Mouse (Mus musculus) heart, adult 2 months (tissue): ENCODE data around the gene Phactr2. TPM values are rescaled to one million over a fixed set of nuclear protein-coding genes. Genes with fewer than 3 reads are reported as not detected.

Experiments
- DNase-seq, 2 experiments: peaks; one replicate each; pipeline ENCODE4 v3.0.0; 2021
- H3K27ac ChIP-seq: fragments of 200-600 bp; 2 replicates; pipeline ENCODE4 v1.8.1; 2022
- H3K27me3 ChIP-seq: fragments of 200-500 bp; 2 replicates; pipeline ENCODE4 v1.6.1; 2012; ENCODE audit warnings: mild to moderate bottlenecking, low read length, inconsistent platforms, mixed read lengths; ENCODE audit not compliant: control insufficient read depth, insufficient read depth
- H3K36me3 ChIP-seq: fragments of 200-500 bp; 2 replicates; pipeline ENCODE4 v1.6.1; 2012; ENCODE audit warnings: low read length, inconsistent platforms; ENCODE audit not compliant: control insufficient read depth, insufficient read depth
- H3K4me1 ChIP-seq: fragments of 200-500 bp; 2 replicates; pipeline ENCODE4 v1.6.1; 2011; ENCODE audit warnings: low read length; ENCODE audit not compliant: control insufficient read depth, insufficient read depth
- H3K4me3 ChIP-seq: fragments of 200-600 bp; 2 replicates; pipeline ENCODE4 v1.8.1; 2022
- H3K79me2 ChIP-seq: fragments of 200-500 bp; replicated peaks from 2 replicates; pipeline ENCODE4 v1.6.1; 2012; ENCODE audit warnings: mild to moderate bottlenecking, inconsistent platforms, low read length, moderate library complexity, mixed read lengths; ENCODE audit not compliant: control insufficient read depth, insufficient read depth
- H3K9ac ChIP-seq: fragments of 200-500 bp; 2 replicates; pipeline ENCODE4 v1.6.1; 2012; ENCODE audit warnings: low read depth, mild to moderate bottlenecking, control low read depth, inconsistent platforms, low read length, mixed read lengths
- CTCF ChIP-seq: fragments of 200-600 bp; IDR thresholded peaks from 2 replicates; pipeline ENCODE4 v1.8.1; 2022; ENCODE audit warnings: antibody characterized with exemption, mild to moderate bottlenecking, moderate library complexity
- EP300 ChIP-seq: fragments of 200-500 bp; IDR thresholded peaks from 2 replicates; pipeline ENCODE4 v1.6.1; 2011; ENCODE audit warnings: low read depth, low read length, control low read depth; ENCODE audit not compliant: insufficient read depth
- POLR2A ChIP-seq: fragments of 200-500 bp; IDR thresholded peaks from 2 replicates; pipeline ENCODE4 v1.6.1; 2011; ENCODE audit warnings: mild to moderate bottlenecking, low read depth, low read length, control low read depth; ENCODE audit not compliant: insufficient read depth
- WGBS: fragments of 180-500 bp; shearing (Covaris S2); methylation state at CpG from one replicate; pipeline ENCODE4 v1.1.7; 2018; 5-methylcytosine and 5-hydroxymethylcytosine counted together
- intact Hi-C: fragments of 180-260 bp; cut with DNase I; formaldehyde crosslinking; loops from one replicate; pipeline ENCODE4 v1.15.1; 2025
- polyA plus RNA-seq: library from polyadenylated mRNA; depleted of rRNA; stranded (reverse); fragments of >200 nt; gene quantifications from 2 replicates; pipeline ENCODE4 v1.2.3, GENCODE M21; 2012
- total RNA-seq, 2 experiments: library from RNA; stranded (reverse); gene quantifications; 2 replicates each; pipeline ENCODE4 v1.2.3; 2021

Gene Phactr2
- total and polyA plus RNA-seq, 3 experiments: 15.2 to 49.3 (median 47.7) TPM

GRCm38 (mm10) chr10:13256196-13256595 is 218.0 kb downstream of the Phactr2 start:
- no peaks in the 10 kb centered on the region for H3K79me2 ChIP-seq
- H3K27me3 ChIP-seq: no peaks in the 10 kb centered on the region
- TF ChIP-seq EP300 (no peak), CTCF (peak; percentile 28), POLR2A (no peak)
- H3K4me1 ChIP-seq: peaks cover 1% of the 10 kb centered on the region; the same call in 1 of the 2 replicates
- no peak overlapping the region for H3K9ac ChIP-seq
- WGBS: 47% methylated on average over 7 of the region's 7 CpGs
- DNase-seq: no peak
- intact Hi-C loops: no loop called here
- peaks cover 3% of the 10 kb centered on the region for H3K36me3 ChIP-seq
- H3K27ac ChIP-seq: no peak overlapping the region
- no peak overlapping the region for H3K4me3 ChIP-seq

- TF ChIP-seq CTCF (no peak), EP300 (no peak), POLR2A (no peak)
- intact Hi-C loops: no loop called here
- Histone ChIP-seq H3K4me3 (no peak overlapping the region), H3K4me1 (no peaks in the 10 kb centered on the region), H3K36me3 (peaks cover 16% of the 10 kb centered on the region), H3K79me2 (no peaks in the 10 kb centered on the region), H3K9ac (no peak overlapping the region), H3K27ac (no peak overlapping the region), H3K27me3 (no peaks in the 10 kb centered on the region)
- 34% methylated on average over 2 of the region's 2 CpGs for WGBS
- DNase-seq: no peak
Observed at GRCm38 (mm10) chr10:13250280-13250679, 223.9 kb downstream of the Phactr2 start.

GRCm38 (mm10) chr10:13249126-13249525 is 225.1 kb downstream of the Phactr2 start:
- DNase-seq: no peak
- no peaks in the 10 kb centered on the region for H3K79me2 ChIP-seq
- H3K4me1 ChIP-seq: no peaks in the 10 kb centered on the region
- H3K27ac ChIP-seq: no peak overlapping the region
- WGBS: 98% methylated on average over 8 of the region's 8 CpGs
- intact Hi-C loops: no loop called here
- no peak overlapping the region for H3K9ac ChIP-seq
- no peaks in the 10 kb centered on the region for H3K27me3 ChIP-seq
- H3K36me3 ChIP-seq: peaks cover 16% of the 10 kb centered on the region
- H3K4me3 ChIP-seq: no peak overlapping the region
- no peak for TF ChIP-seq CTCF
- no peak for TF ChIP-seq POLR2A
- no peak for TF ChIP-seq EP300

GRCm38 (mm10) chr10:13245714-13246113 is 228.5 kb downstream of the Phactr2 start:
- peaks cover 10% of the 10 kb centered on the region for H3K36me3 ChIP-seq

GRCm38 (mm10) chr10:13244192-13244591 is 230.0 kb downstream of the Phactr2 start:
- Histone ChIP-seq H3K4me3 (no peak overlapping the region), H3K4me1 (no peaks in the 10 kb centered on the region), H3K27me3 (no peaks in the 10 kb centered on the region), H3K27ac (no peak overlapping the region), H3K79me2 (no peaks in the 10 kb centered on the region), H3K36me3 (peaks cover 4% of the 10 kb centered on the region; the same call in 1 of the 2 replicates), H3K9ac (no peak overlapping the region)
- no peak for DNase-seq
- TF ChIP-seq POLR2A (no peak), CTCF (no peak), EP300 (no peak)
- WGBS: 40% methylated on average over 3 of the region's 3 CpGs
- intact Hi-C loops: no loop called here

More at GRCm38 (mm10) chr10:13245714-13246113, 228.5 kb downstream of the Phactr2 start:
- H3K4me3 ChIP-seq: no peak overlapping the region
- no peak for TF ChIP-seq POLR2A
- TF ChIP-seq CTCF: no peak
- no peak for TF ChIP-seq EP300
- intact Hi-C loops: no loop called here
- DNase-seq: no peak
- H3K79me2 ChIP-seq: no peaks in the 10 kb centered on the region
- no peaks in the 10 kb centered on the region for H3K4me1 ChIP-seq
- no peaks in the 10 kb centered on the region for H3K27me3 ChIP-seq
- no peak overlapping the region for H3K27ac ChIP-seq
- no peak overlapping the region for H3K9ac ChIP-seq
- WGBS: 47% methylated on average over 6 of the region's 6 CpGs

- Histone ChIP-seq H3K27ac (no peak overlapping the region), H3K4me3 (no peak overlapping the region), H3K9ac (no peak overlapping the region), H3K27me3 (no peaks in the 10 kb centered on the region), H3K36me3 (no peaks in the 10 kb centered on the region; the same call in 1 of the 2 replicates), H3K79me2 (no peaks in the 10 kb centered on the region), H3K4me1 (no peaks in the 10 kb centered on the region)
- no peak for TF ChIP-seq EP300
- no peak for TF ChIP-seq CTCF
- TF ChIP-seq POLR2A: no peak
- intact Hi-C loops: no loop called here
- DNase-seq: no peak
- 48% methylated on average over 4 of the region's 4 CpGs for WGBS
Observed at GRCm38 (mm10) chr10:13240431-13240830, 233.8 kb downstream of the Phactr2 start.
